Mouse (Mus musculus) kidney, embryonic 16.5 days (tissue): ENCODE results near the gene Phactr2. TPM values are rescaled to one million over a fixed set of nuclear protein-coding genes. Genes with fewer than 3 reads are reported as not detected.
A peak's percentile ranks its signal among the peaks of the same experiment; 100 is the strongest.
"Not testable (repeated sequence)": the region's sequence is repeated elsewhere in the genome, so short reads cannot be mapped to it uniquely, and the experiment has no call there.

Experiments used
- ATAC-seq: fragments of 200-750 bp; cut with Nextera tagmentation; 2 replicates; pipeline ENCODE4 v1.8.0; 2017; ENCODE audit warnings: moderate TSS enrichment; ENCODE audit not compliant: low FRiP score, low TSS enrichment
- H3K27ac ChIP-seq: fragments of 300-500 bp; sonication (generic); 2 replicates; pipeline ENCODE4 v1.5.1; 2014; ENCODE audit warnings: low read length
- H3K27me3 ChIP-seq: fragments of 300-500 bp; sonication (generic); 2 replicates; pipeline ENCODE4 v1.6.1; 2014; ENCODE audit warnings: low read length, control low read depth, mixed read lengths; ENCODE audit not compliant: insufficient read depth
- H3K36me3 ChIP-seq: fragments of 300-500 bp; sonication (generic); 2 replicates; pipeline ENCODE4 v1.6.1; 2014; ENCODE audit warnings: low read length, control low read depth, mixed read lengths; ENCODE audit not compliant: insufficient read depth
- H3K4me1 ChIP-seq: fragments of 300-500 bp; sonication (generic); 2 replicates; pipeline ENCODE4 v1.6.1; 2014; ENCODE audit warnings: low read length, control low read depth, mixed read lengths; ENCODE audit not compliant: insufficient read depth
- H3K4me2 ChIP-seq: fragments of 300-500 bp; sonication (generic); replicated peaks from 2 replicates; pipeline ENCODE4 v1.6.1; 2014; ENCODE audit warnings: low read depth, low read length
- H3K4me3 ChIP-seq: fragments of 300-500 bp; sonication (generic); 2 replicates; pipeline ENCODE4 v1.5.1; 2014; ENCODE audit warnings: mild to moderate bottlenecking, low read length
- H3K9ac ChIP-seq: fragments of 300-500 bp; sonication (generic); replicated peaks from 2 replicates; pipeline ENCODE4 v1.6.1; 2014; ENCODE audit warnings: low read length
- H3K9me3 ChIP-seq: fragments of 300-500 bp; sonication (generic); 2 replicates; pipeline ENCODE4 v1.6.1; 2016; ENCODE audit warnings: low read length, control low read depth
- WGBS: fragments of 180-500 bp; shearing (Covaris S2); extraction: QIAGEN DNeasy Blood & Tissue Kit; methylation state at CpG from one replicate; pipeline ENCODE4 v1.1.7; 2014; 5-methylcytosine and 5-hydroxymethylcytosine counted together
- polyA plus RNA-seq: library from polyadenylated mRNA; unstranded; fragments of >200 nt; fragmentation: Nextera tagmentation; extraction: Ambion mirVana; gene quantifications from 2 replicates; pipeline ENCODE4 v1.2.1, GENCODE M21; 2015

Gene Phactr2
- polyA plus RNA-seq, 1 experiment from 2014 or later = 26.9 TPM

- H3K27me3 ChIP-seq = no peaks in the 10 kb centered on the region
- no peaks in the 10 kb centered on the region for H3K9me3 ChIP-seq
- H3K9ac ChIP-seq = no peak overlapping the region
- no peak overlapping the region for H3K4me2 ChIP-seq
- no peak for ATAC-seq
- H3K4me1 ChIP-seq = no peaks in the 10 kb centered on the region
- 95% methylated on average over 3 of the region's 3 CpGs for WGBS
- no peaks in the 10 kb centered on the region for H3K36me3 ChIP-seq
- no peak overlapping the region for H3K4me3 ChIP-seq
- H3K27ac ChIP-seq = no peak overlapping the region
These were observed 273.4 kb downstream of the Phactr2 start for GRCm38 (mm10) chr10:13200862-13201261.

GRCm38 (mm10) chr10:13199234-13199633, 275.0 kb downstream of the Phactr2 start:
- ATAC-seq = no peak
- Histone ChIP-seq H3K4me1 (no peaks in the 10 kb centered on the region), H3K4me2 (no peak overlapping the region), H3K9ac (no peak overlapping the region), H3K4me3 (no peak overlapping the region), H3K27ac (no peak overlapping the region), H3K27me3 (no peaks in the 10 kb centered on the region), H3K9me3 (no peaks in the 10 kb centered on the region), H3K36me3 (no peaks in the 10 kb centered on the region)
- 89% methylated on average over 1 of the region's 1 CpGs for WGBS

- no peaks in the 10 kb centered on the region for H3K27me3 ChIP-seq
- no peaks in the 10 kb centered on the region for H3K36me3 ChIP-seq
- no peak overlapping the region for H3K27ac ChIP-seq
- ATAC-seq = no peak
- no peak overlapping the region for H3K4me3 ChIP-seq
- peaks cover 5% of the 10 kb centered on the region; the same call in 1 of the 2 replicates for H3K4me1 ChIP-seq
- H3K9me3 ChIP-seq = no peaks in the 10 kb centered on the region
- no peak overlapping the region for H3K9ac ChIP-seq
- H3K4me2 ChIP-seq = no peak overlapping the region
- WGBS = 69% methylated on average over 8 of the region's 8 CpGs
These were observed 277.2 kb downstream of the Phactr2 start for GRCm38 (mm10) chr10:13196872-13197507.

GRCm38 (mm10) chr10:13193496-13193895, 280.7 kb downstream of the Phactr2 start:
- H3K36me3 ChIP-seq = peaks cover 14% of the 10 kb centered on the region
- peak overlapping the region; percentile 74 for H3K4me3 ChIP-seq
- not testable (repeated sequence) for H3K27ac ChIP-seq, H3K27me3 ChIP-seq, H3K4me1 ChIP-seq, H3K9me3 ChIP-seq, H3K9ac ChIP-seq, ATAC-seq
- WGBS = 84% methylated on average over 7 of the region's 7 CpGs
- H3K4me2 ChIP-seq = peak overlapping the region; percentile 68

GRCm38 (mm10) chr10:13192731-13193351, 281.4 kb downstream of the Phactr2 start, which contains the start of gene Ltv1:
Ltv1 (minus strand) TSS chr10:13193168.
- under 1% methylated on average over 42 of the region's 43 CpGs for WGBS
- Histone ChIP-seq H3K9ac (peak within 1 kb of the TSS; percentile 76), H3K4me2 (peak within 1 kb of the TSS; percentile 68), H3K36me3 (peaks cover 15% of the 10 kb centered on the region), H3K27me3 (no peaks in the 10 kb centered on the region), H3K27ac (peak within 1 kb of the TSS; percentile 69), H3K4me1 (peaks cover 6% of the 10 kb centered on the region; the same call in 1 of the 2 replicates), H3K4me3 (peak within 1 kb of the TSS; percentile 74), H3K9me3 (no peaks in the 10 kb centered on the region)
- peak; percentile 99 for ATAC-seq

GRCm38 (mm10) chr10:13189881-13190280, 284.3 kb downstream of the Phactr2 start:
- Histone ChIP-seq H3K4me3 (no peak overlapping the region), H3K27ac (no peak overlapping the region), H3K27me3 (no peaks in the 10 kb centered on the region), H3K36me3 (peaks cover 40% of the 10 kb centered on the region), H3K9ac (no peak overlapping the region), H3K9me3 (no peaks in the 10 kb centered on the region), H3K4me1 (peaks cover 6% of the 10 kb centered on the region; the same call in 1 of the 2 replicates), H3K4me2 (no peak overlapping the region)
- ATAC-seq = no peak
- 62% methylated on average over 5 of the region's 5 CpGs for WGBS

- H3K4me1 ChIP-seq = no peaks in the 10 kb centered on the region
- no peak for ATAC-seq
- no peak overlapping the region for H3K4me2 ChIP-seq
- H3K9ac ChIP-seq = no peak overlapping the region
- peaks cover 60% of the 10 kb centered on the region for H3K36me3 ChIP-seq
- no peaks in the 10 kb centered on the region for H3K27me3 ChIP-seq
- H3K9me3 ChIP-seq = no peaks in the 10 kb centered on the region
- 76% methylated on average over 3 of the region's 3 CpGs for WGBS
- no peak overlapping the region for H3K27ac ChIP-seq
- no peak overlapping the region for H3K4me3 ChIP-seq
These were observed 287.5 kb downstream of the Phactr2 start for GRCm38 (mm10) chr10:13186754-13187153.

- no peak overlapping the region for H3K4me2 ChIP-seq
- H3K4me3 ChIP-seq = no peak overlapping the region
- no peaks in the 10 kb centered on the region for H3K4me1 ChIP-seq
- ATAC-seq = no peak
- no peaks in the 10 kb centered on the region for H3K9me3 ChIP-seq
- peaks cover 64% of the 10 kb centered on the region for H3K36me3 ChIP-seq
- H3K27ac ChIP-seq = no peak overlapping the region
- no peak overlapping the region for H3K9ac ChIP-seq
- no peaks in the 10 kb centered on the region for H3K27me3 ChIP-seq
- 88% methylated on average over 4 of the region's 4 CpGs for WGBS
These were observed 289.9 kb downstream of the Phactr2 start for GRCm38 (mm10) chr10:13184170-13184766.

GRCm38 (mm10) chr10:13180211-13180610, 294.0 kb downstream of the Phactr2 start:
- H3K9me3 ChIP-seq = no peaks in the 10 kb centered on the region
- WGBS = 83% methylated on average over 7 of the region's 7 CpGs
- no peak for ATAC-seq
- H3K27ac ChIP-seq = no peak overlapping the region
- H3K9ac ChIP-seq = no peak overlapping the region
- H3K27me3 ChIP-seq = no peaks in the 10 kb centered on the region
- no peak overlapping the region for H3K4me3 ChIP-seq
- H3K36me3 ChIP-seq = peaks cover 63% of the 10 kb centered on the region
- no peak overlapping the region for H3K4me2 ChIP-seq
- H3K4me1 ChIP-seq = no peaks in the 10 kb centered on the region
